Mouse (Mus musculus): ENCODE measurements around the gene Ferd3l.

Ferd3l gene

DNA sequence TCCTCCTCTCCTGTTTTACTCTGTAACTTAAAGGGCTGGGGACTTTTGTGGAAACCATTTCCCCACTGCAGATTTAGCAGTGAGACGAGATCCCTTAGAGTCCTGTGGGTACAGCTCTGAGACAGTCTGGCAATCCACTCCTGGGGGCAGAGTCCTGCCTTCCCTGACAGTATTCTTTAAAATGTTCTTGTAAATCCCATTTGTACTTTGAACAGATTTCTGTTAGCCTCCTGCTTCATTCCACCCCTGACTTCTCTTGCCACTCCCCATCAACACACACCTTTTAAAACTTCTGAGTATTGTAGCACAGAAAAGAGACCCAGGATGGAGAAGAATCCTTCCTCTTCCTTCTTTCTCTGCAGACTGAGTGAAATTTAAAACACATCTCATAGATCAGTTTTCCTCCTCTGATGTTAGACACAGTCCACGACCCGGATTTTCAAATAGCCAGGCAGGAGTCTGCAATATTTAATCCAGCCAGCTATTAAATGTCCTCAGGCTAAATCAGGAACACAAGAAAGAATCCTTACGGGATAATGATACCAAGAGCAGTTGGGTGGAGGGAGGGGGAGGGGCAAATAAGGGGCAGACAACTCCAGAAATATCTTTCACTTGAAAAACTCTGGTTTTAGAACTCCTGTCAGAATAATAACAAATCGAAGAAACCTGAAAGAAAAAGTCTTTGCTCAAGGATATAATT lies 37.6 kb downstream of the Ferd3l start:
- DNase-seq (ENCODE audit: low spot score), result no peak

GRCm38 (mm10) chr12:33966490-33967415 lies 38.5 kb downstream of the Ferd3l start:
- DNase-seq (ENCODE audit: low spot score), result no peak

- no peak for DNase-seq (ENCODE audit: low spot score)
Measured at GRCm38 (mm10) chr12:33967514-33967913, 39.3 kb downstream of the Ferd3l start.

GRCm38 (mm10) chr12:33968041-33968897 lies 40.0 kb downstream of the Ferd3l start:
- DNase-seq (ENCODE audit: low spot score), result no peak

GRCm38 (mm10) chr12:33968898-33969178 lies 40.6 kb downstream of the Ferd3l start:
- DNase-seq (ENCODE audit: low spot score), result no peak

Data from adipocyte (in vitro differentiated cells).